Mouse (Mus musculus) CD4-positive naive resting alpha-beta T cell, adult 57 days (primary cell): ENCODE data around the gene Rps6ka1. TPM values are rescaled to one million over a fixed set of nuclear protein-coding genes. Genes with fewer than 3 reads are reported as not detected.

Experiments
- total RNA-seq: library from RNA; stranded (reverse); gene quantifications from one replicate; pipeline ENCODE4 v1.2.4, GENCODE M21; 2023

The Rps6ka1 gene
- total RNA-seq: 125 TPM

DNA sequence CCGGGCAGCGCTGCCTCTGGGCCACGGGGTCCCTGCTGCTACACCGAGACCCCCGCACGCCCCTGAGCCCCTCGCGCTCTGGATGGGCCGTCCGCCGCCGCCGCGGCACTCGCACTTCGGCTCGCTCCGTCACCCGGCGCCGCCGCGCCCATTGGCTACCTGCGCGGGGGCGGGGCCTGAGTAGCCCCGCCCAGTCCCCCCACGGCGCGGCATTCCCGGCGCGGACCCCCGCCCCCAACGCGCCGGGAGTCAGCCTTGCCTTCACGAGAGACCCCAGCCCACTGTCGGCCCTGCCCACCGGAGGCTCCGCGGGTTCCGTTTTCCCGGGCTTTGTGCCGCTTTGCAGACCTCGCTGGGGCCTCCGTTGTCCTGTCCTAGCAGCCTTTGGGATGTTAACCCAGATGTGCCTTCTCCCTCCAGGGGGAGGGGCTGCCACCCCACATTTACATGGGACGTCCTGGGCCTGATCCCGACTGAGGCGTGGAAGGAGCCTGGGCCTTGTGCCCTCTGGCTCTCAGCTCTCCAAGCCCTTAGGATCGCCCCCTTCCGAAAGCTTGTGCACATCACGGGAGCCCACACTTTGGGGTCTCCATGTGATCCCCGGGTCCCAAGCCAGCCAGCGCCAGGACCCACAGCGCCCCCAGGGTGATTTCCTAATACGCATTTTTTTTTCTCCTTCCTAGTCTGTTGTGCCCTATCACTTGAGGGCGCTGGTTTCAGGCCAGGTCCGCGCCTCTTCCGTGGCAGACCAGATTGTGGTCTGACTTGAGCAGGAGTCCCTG is at the start of gene Rps6ka1:
TSS of gene Rps6ka1 (minus strand) at position 126 of the 782 bp plus-strand sequence.

Other genes starting within 250 kb of the Rps6ka1 start
- gene Zdhhc18, start 237.6 kb downstream of the Rps6ka1 start, total RNA-seq: 219 TPM
- gene Pigv, start 215.2 kb downstream of the Rps6ka1 start, total RNA-seq: 19.7 TPM
- 332 TPM for gene Arid1a, start 131.0 kb downstream of the Rps6ka1 start, total RNA-seq
- 265 TPM for gene Hmgn2, start 80.9 kb upstream of the Rps6ka1 start, total RNA-seq
- 27.0 TPM for gene Dhdds, start 113.1 kb upstream of the Rps6ka1 start, total RNA-seq
- gene Lin28a, start 131.0 kb upstream of the Rps6ka1 start, total RNA-seq: not detected
- 0.80 TPM for gene Zfp683, start 166.0 kb upstream of the Rps6ka1 start, total RNA-seq
- 13.0 TPM for gene Crybg2, start 173.0 kb upstream of the Rps6ka1 start, total RNA-seq
- 1,000 TPM for gene Cd52, start 207.3 kb upstream of the Rps6ka1 start, total RNA-seq
- 69.4 TPM for gene Ubxn11, start 214.8 kb upstream of the Rps6ka1 start, total RNA-seq
- gene Sh3bgrl3, start 241.0 kb upstream of the Rps6ka1 start, total RNA-seq: 438 TPM